Mouse (Mus musculus): ENCODE measurements around the gene Gm5478. TPM values are rescaled to one million over a fixed set of nuclear protein-coding genes. Genes with fewer than 3 reads are reported as not detected.
"Not testable (repeated sequence)": the region's sequence is repeated elsewhere in the genome, so short reads cannot be mapped to it uniquely, and the experiment has no call there.

Gene Gm5478
- polyA plus RNA-seq (2012), result not detected in 2 replicates

DNA sequence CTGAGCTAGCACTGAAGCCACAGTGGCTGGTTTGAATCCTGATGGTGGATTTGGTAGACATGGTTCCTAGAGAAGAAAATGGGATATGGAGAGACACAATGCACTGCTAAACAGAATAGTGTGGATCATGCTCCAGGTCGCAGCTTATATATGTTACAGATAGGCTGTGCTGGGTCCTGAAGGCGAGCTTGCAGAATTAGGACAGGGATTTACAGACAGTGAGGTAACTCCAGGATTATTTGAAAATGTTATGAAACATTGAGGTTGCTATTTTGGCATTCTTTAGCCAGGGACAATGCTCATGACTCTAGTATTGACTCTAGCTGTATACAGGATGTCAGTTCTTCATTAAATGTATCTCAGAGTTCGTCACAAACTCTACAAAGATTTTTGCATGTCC is at the start of gene Gm5478:
Gm5478 (minus strand) TSS at position 101 of the 400 bp plus-strand sequence.
- H3K4me3 ChIP-seq (replicated peaks), result no peak within 1 kb of the TSS
- no peaks in the 10 kb centered on the region for H3K27me3 ChIP-seq (ENCODE audit: control insufficient read depth)
- TF ChIP-seq GATA1 (IDR thresholded peaks at IDR 0.05; ENCODE audit: low read length), result no peak
- TF ChIP-seq TAL1 (IDR thresholded peaks at IDR 0.05; ENCODE audit: low read length), result no peak
- H3K36me3 ChIP-seq (ENCODE audit: control insufficient read depth), result no peaks in the 10 kb centered on the region
- no peaks in the 10 kb centered on the region for H3K4me1 ChIP-seq (ENCODE audit: control insufficient read depth)
- no peaks in the 10 kb centered on the region for H3K9me3 ChIP-seq (ENCODE audit: control insufficient read depth, low read length)

DNA sequence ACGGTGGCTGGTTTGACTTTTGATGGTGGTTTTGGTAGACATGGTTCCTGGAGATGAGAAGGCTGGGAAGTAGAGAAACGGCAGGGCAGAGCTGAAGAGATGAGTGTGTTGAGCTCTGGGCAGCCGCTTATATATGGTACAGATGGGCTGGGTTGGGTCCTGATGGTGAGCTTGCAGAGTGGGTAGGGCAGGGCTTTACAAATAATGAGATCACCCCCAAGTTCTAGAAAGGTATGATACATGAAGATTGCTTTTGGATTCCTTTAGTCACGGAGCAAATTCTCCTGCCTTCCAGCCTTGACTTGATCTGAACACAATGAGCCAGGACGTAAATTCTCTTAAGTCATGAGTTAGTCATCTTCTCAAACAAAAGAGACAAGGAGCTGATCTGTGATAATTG is 47.0 kb upstream of the Gm5478 start, which contains the start of gene Krt6a:
Krt6a (minus strand) TSS at position 101 of the 400 bp plus-strand sequence.
- TF ChIP-seq TAL1 (IDR thresholded peaks at IDR 0.05; ENCODE audit: low read length) (no peak), GATA1 (IDR thresholded peaks at IDR 0.05; ENCODE audit: low read length) (no peak)
- H3K4me1 ChIP-seq (ENCODE audit: control insufficient read depth), result no peaks in the 10 kb centered on the region
- H3K27me3 ChIP-seq (ENCODE audit: control insufficient read depth), result no peaks in the 10 kb centered on the region
- H3K36me3 ChIP-seq (ENCODE audit: control insufficient read depth), result no peaks in the 10 kb centered on the region
- no peaks in the 10 kb centered on the region for H3K9me3 ChIP-seq (ENCODE audit: control insufficient read depth, low read length)
- no peak within 1 kb of the TSS for H3K4me3 ChIP-seq (replicated peaks)

DNA sequence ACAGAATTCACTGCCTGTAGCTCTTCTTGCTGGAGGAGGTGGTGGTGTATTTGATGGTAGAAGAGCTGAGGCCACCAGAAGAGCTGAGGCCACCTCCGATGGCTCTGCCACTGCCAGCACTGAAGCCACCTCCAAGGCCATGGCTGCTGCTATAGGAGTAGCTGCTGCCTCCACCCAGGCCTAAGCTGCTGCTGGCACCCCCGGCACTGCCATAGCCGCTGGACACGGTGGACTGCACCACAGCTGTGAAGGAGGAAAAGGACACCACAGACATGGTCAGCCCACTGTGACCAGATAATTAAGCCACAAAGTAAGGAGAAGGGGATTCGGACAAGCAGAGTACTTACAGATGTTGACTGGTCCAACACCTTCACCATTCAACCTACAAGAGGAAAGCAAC is 43.3 kb upstream of the Gm5478 start:
- not testable (repeated sequence) for H3K9me3 ChIP-seq (ENCODE audit: control insufficient read depth, low read length); H3K27me3 ChIP-seq (ENCODE audit: control insufficient read depth); H3K36me3 ChIP-seq (ENCODE audit: control insufficient read depth); H3K4me1 ChIP-seq (ENCODE audit: control insufficient read depth); H3K4me3 ChIP-seq (replicated peaks)

DNA sequence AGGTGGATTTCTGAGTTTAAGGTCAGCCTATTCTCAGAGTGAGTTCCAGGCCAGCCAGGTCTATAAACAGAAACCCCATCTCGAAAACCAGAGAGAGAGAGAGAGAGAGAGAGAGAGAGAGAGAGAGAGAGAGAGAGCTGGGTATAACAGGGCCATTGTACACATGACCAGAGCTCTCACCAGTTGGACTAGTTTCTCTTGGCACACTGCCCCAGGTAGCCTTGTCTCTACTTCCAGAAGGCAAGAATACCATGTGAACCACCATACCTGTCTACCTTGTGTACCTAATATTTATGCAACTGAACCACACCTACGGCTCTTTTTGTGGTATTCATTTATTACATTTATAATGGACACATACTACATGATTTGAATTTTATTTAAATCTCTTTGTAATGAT is 41.0 kb upstream of the Gm5478 start:
- TF ChIP-seq TAL1 (IDR thresholded peaks at IDR 0.05; ENCODE audit: low read length), result no peak
- no peak for TF ChIP-seq GATA1 (IDR thresholded peaks at IDR 0.05; ENCODE audit: low read length)
- Histone ChIP-seq H3K36me3 (ENCODE audit: control insufficient read depth) (no peaks in the 10 kb centered on the region), H3K4me1 (ENCODE audit: control insufficient read depth) (no peaks in the 10 kb centered on the region), H3K9me3 (ENCODE audit: control insufficient read depth, low read length) (no peaks in the 10 kb centered on the region), H3K4me3 (replicated peaks) (no peak overlapping the region), H3K27me3 (ENCODE audit: control insufficient read depth) (no peaks in the 10 kb centered on the region)

DNA sequence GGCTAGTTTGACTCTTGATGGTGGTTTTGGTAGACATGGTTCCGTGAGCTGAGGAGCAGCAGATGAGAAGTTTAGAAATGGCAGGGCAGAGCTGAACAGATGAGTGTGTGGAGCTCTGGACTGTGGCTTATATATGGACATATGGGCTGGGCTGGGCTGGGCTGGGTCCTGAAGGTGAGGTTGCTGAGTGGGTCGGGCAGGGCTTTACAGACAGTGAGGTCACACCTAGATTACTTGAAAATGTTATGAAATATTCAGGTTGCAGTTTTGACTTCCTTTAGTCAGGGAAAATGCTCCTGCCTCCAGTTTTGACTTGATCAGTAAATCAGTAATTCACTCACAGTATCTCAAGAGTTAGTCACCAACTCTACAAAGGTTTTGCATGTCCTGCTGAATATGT is 33.0 kb upstream of the Gm5478 start, which contains the start of gene Krt6b:
Krt6b (minus strand) TSS at position 101 of the 400 bp plus-strand sequence.
- no peaks in the 10 kb centered on the region for H3K27me3 ChIP-seq (ENCODE audit: control insufficient read depth)
- H3K9me3 ChIP-seq (ENCODE audit: control insufficient read depth, low read length), result no peaks in the 10 kb centered on the region
- H3K4me3 ChIP-seq (replicated peaks), result no peak within 1 kb of the TSS
- no peaks in the 10 kb centered on the region for H3K36me3 ChIP-seq (ENCODE audit: control insufficient read depth)
- TF ChIP-seq GATA1 (IDR thresholded peaks at IDR 0.05; ENCODE audit: low read length) (no peak), TAL1 (IDR thresholded peaks at IDR 0.05; ENCODE audit: low read length) (no peak)
- no peaks in the 10 kb centered on the region for H3K4me1 ChIP-seq (ENCODE audit: control insufficient read depth)

DNA sequence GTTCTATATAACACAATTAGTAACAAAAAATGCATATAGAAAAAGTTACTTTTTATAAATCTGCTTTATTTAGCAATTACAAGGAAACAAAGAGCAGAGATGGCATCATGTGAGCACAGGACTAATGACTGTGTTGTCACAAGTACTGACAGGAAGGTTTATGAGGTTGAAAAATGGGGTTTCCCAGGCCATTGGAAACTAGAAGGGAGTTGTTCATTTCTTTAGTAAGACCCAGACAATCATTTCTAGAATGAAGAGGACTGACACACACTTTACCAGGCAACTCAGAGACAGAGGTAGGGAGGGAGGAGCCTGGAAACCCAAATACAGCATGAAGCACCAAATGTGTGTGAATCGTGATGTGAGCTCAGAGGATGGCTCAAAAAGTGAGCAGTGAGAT is 28.8 kb upstream of the Gm5478 start:
- Histone ChIP-seq H3K36me3 (ENCODE audit: control insufficient read depth) (no peaks in the 10 kb centered on the region), H3K27me3 (ENCODE audit: control insufficient read depth) (no peaks in the 10 kb centered on the region), H3K9me3 (ENCODE audit: control insufficient read depth, low read length) (no peaks in the 10 kb centered on the region), H3K4me3 (replicated peaks) (no peak overlapping the region), H3K4me1 (ENCODE audit: control insufficient read depth) (no peaks in the 10 kb centered on the region)
- no peak for TF ChIP-seq GATA1 (IDR thresholded peaks at IDR 0.05; ENCODE audit: low read length)
- no peak for TF ChIP-seq TAL1 (IDR thresholded peaks at IDR 0.05; ENCODE audit: low read length)

DNA sequence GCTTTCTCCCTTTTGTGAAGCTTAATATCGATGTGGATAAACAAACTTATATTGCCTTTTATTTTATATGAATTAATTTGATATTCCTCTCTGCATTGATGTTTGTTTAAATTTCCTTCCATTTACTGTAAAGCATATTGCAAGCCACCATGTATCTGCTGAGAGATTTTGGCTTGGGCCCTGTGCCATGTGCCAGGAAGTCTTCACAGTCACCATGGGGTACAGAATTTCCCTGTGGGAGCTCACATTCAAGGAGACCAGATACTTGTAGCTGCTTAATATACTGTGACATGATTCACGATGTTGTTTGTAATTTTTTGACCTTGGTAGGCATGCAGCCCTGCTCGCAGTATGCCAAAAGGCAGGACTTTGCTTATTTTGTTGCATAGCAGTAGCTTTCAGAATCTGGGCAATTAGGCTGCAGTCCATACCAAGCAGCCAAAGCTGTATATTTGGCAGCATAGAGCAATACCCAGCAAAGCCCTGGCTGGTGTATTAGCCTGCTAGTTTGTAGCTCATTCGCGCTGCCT is 5.6 kb upstream of the Gm5478 start:
- Histone ChIP-seq H3K9me3 (ENCODE audit: control insufficient read depth, low read length) (0 out of 2 replicates have a peak, but pooled peaks cover 2% of the 10 kb centered on the region), H3K4me1 (ENCODE audit: control insufficient read depth) (no peaks in the 10 kb centered on the region), H3K27me3 (ENCODE audit: control insufficient read depth) (no peaks in the 10 kb centered on the region), H3K4me3 (replicated peaks) (no peak overlapping the region), H3K36me3 (ENCODE audit: control insufficient read depth) (no peaks in the 10 kb centered on the region)
- TF ChIP-seq TAL1 (IDR thresholded peaks at IDR 0.05; ENCODE audit: low read length), result no peak
- no peak for TF ChIP-seq GATA1 (IDR thresholded peaks at IDR 0.05; ENCODE audit: low read length)

DNA sequence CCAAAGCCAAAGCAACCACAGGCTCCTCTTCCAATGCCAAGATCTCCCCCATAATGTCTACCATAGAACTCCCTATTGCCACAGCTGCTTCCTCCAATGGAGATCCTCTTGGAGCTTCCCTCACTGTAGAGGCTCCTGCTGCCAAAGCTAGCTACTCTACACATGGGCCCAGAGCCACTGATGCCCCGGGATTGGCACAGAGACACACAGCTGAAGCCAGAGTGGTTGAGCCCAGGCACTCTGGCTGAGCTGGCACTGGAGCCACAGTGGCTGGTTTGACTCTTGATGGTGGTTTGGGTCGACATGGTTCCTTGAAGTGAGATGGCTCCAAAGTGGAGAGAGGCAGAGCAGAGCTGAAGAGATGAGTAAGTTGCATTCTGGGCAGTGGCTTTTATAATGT is 19.3 kb downstream of the Gm5478 start, which contains the start of gene Gm5414:
Gm5414 (minus strand) TSS at position 305 of the 400 bp plus-strand sequence.
- H3K4me3 ChIP-seq (replicated peaks), result no peak within 1 kb of the TSS
- H3K4me1 ChIP-seq (ENCODE audit: control insufficient read depth), result no peaks in the 10 kb centered on the region
- no peaks in the 10 kb centered on the region for H3K9me3 ChIP-seq (ENCODE audit: control insufficient read depth, low read length)
- no peak for TF ChIP-seq TAL1 (IDR thresholded peaks at IDR 0.05; ENCODE audit: low read length)
- no peak for TF ChIP-seq GATA1 (IDR thresholded peaks at IDR 0.05; ENCODE audit: low read length)
- no peaks in the 10 kb centered on the region for H3K27me3 ChIP-seq (ENCODE audit: control insufficient read depth)
- H3K36me3 ChIP-seq (ENCODE audit: control insufficient read depth), result no peaks in the 10 kb centered on the region

DNA sequence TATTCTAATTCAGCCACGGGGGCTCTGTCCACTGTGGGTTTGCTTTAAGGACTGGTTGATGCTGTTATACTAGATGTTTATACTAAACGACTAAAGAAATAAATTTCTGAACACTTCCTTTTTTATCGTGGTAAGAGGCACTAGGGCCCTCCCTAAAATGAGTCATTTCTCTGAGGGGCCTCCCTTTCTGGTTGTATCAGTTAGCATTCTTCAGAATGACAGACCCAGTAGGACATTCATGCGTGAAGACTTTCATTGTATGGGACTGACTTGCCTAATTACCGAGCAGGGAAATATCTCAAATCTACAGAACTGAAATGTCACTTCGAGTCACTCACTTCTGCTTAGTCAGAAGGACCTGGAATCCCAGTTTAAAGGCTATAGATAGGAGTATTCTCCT is 48.1 kb downstream of the Gm5478 start:
- H3K4me3 ChIP-seq (replicated peaks), result no peak overlapping the region
- H3K27me3 ChIP-seq (ENCODE audit: control insufficient read depth), result no peaks in the 10 kb centered on the region
- no peaks in the 10 kb centered on the region for H3K4me1 ChIP-seq (ENCODE audit: control insufficient read depth)
- H3K36me3 ChIP-seq (ENCODE audit: control insufficient read depth), result no peaks in the 10 kb centered on the region
- H3K9me3 ChIP-seq (ENCODE audit: control insufficient read depth, low read length), result no peaks in the 10 kb centered on the region
- TF ChIP-seq GATA1 (IDR thresholded peaks at IDR 0.05; ENCODE audit: low read length) (no peak), TAL1 (IDR thresholded peaks at IDR 0.05; ENCODE audit: low read length) (no peak)

Other genes starting within 250 kb of the Gm5478 start
- not detected in 2 replicates for gene Krt7, start 236.3 kb downstream of the Gm5478 start, polyA plus RNA-seq (2012)
- gene Krt87, start 208.6 kb downstream of the Gm5478 start, polyA plus RNA-seq (2012), result not detected in 2 replicates
- not detected in 2 replicates for gene Krt88, start 199.6 kb downstream of the Gm5478 start, polyA plus RNA-seq (2012)
- not detected in 2 replicates for gene Krt81, start 183.6 kb downstream of the Gm5478 start, polyA plus RNA-seq (2012)
- not detected in 2 replicates for gene Krt86, start 173.9 kb downstream of the Gm5478 start, polyA plus RNA-seq (2012)
- gene Krt83, start 155.9 kb downstream of the Gm5478 start, polyA plus RNA-seq (2012), result not detected in 2 replicates
- gene Gm49425, start 130.1 kb downstream of the Gm5478 start, polyA plus RNA-seq (2012), result not detected in 2 replicates
- gene Krt84, start 114.6 kb downstream of the Gm5478 start, polyA plus RNA-seq (2012), result not detected in 2 replicates
- not detected in 2 replicates for gene Krt82, start 96.7 kb downstream of the Gm5478 start, polyA plus RNA-seq (2012)
- gene Krt90, start 84.4 kb downstream of the Gm5478 start, polyA plus RNA-seq (2012), result not detected in 2 replicates
- gene Krt75, start 73.5 kb downstream of the Gm5478 start, polyA plus RNA-seq (2012), result not detected in 2 replicates
- not detected in 2 replicates for gene Gm5414, start 19.2 kb downstream of the Gm5478 start, polyA plus RNA-seq (2012)
- gene Krt6b, start 32.9 kb upstream of the Gm5478 start, polyA plus RNA-seq (2012), result not detected in 2 replicates
- not detected in 2 replicates for gene Krt6a, start 46.9 kb upstream of the Gm5478 start, polyA plus RNA-seq (2012)
- not detected in 2 replicates for gene Krt5, start 65.5 kb upstream of the Gm5478 start, polyA plus RNA-seq (2012)
- not detected in 2 replicates for gene Krt71, start 95.7 kb upstream of the Gm5478 start, polyA plus RNA-seq (2012)
- not detected in 2 replicates for gene Krt72, start 139.1 kb upstream of the Gm5478 start, polyA plus RNA-seq (2012)
- gene Krt73, start 155.0 kb upstream of the Gm5478 start, polyA plus RNA-seq (2012), result not detected in 2 replicates
- gene Krt2, start 170.8 kb upstream of the Gm5478 start, polyA plus RNA-seq (2012), result not detected in 2 replicates
- gene Krt1, start 203.4 kb upstream of the Gm5478 start, polyA plus RNA-seq (2012), result not detected in 2 replicates
- gene Krt77, start 222.3 kb upstream of the Gm5478 start, polyA plus RNA-seq (2012), result not detected in 2 replicates
- gene Krt76, start 245.5 kb upstream of the Gm5478 start, polyA plus RNA-seq (2012), result not detected in 2 replicates

All from erythroblast, embryonic 14.5 days (primary cell).